Mouse (Mus musculus) kidney, postnatal 0 days (tissue): ENCODE measurements at regions not wholly inside any gene's neighbourhood (a gene's known extent, or its start where the extent isn't known, plus 50 kb on each side); places are given as distances from the start of the nearest gene placed in this dataset.

Experiments used
- ATAC-seq: fragments of 200-750 bp; cut with Nextera tagmentation; replicated peaks from 2 replicates; pipeline ENCODE4 v1.8.0; 2017; ENCODE audit warnings: low read depth, moderate number of reproducible peaks, moderate TSS enrichment, moderate library complexity; ENCODE audit not compliant: low FRiP score
- DNase-seq: peaks from one replicate; pipeline ENCODE4 v3.0.0-alpha.2; 2016; ENCODE audit warnings: low spot score
- H3K27ac ChIP-seq: fragments of 300-500 bp; sonication (generic); 2 replicates; pipeline ENCODE4 v1.5.1; 2014; ENCODE audit warnings: mild to moderate bottlenecking
- H3K27me3 ChIP-seq: fragments of 300-500 bp; sonication (generic); 2 replicates; pipeline ENCODE4 v1.6.1; 2014; ENCODE audit warnings: low read length, mixed read lengths; ENCODE audit not compliant: insufficient read depth
- H3K36me3 ChIP-seq: fragments of 300-500 bp; sonication (generic); 2 replicates; pipeline ENCODE4 v1.6.1; 2014; ENCODE audit warnings: low read length, mixed read lengths; ENCODE audit not compliant: insufficient read depth
- H3K4me1 ChIP-seq: fragments of 300-500 bp; sonication (generic); replicated peaks from 2 replicates; pipeline ENCODE4 v1.6.1; 2014; ENCODE audit warnings: antibody characterized with exemption, low read length, mixed read lengths; ENCODE audit not compliant: insufficient read depth
- H3K4me2 ChIP-seq: fragments of 300-500 bp; sonication (generic); 2 replicates; pipeline ENCODE4 v1.6.1; 2014; ENCODE audit warnings: mild to moderate bottlenecking, low read length, moderate library complexity, mixed read lengths
- H3K4me3 ChIP-seq: fragments of 300-500 bp; sonication (generic); replicated peaks from 2 replicates; pipeline ENCODE4 v1.5.1; 2014; ENCODE audit warnings: low read depth, low read length
- H3K9ac ChIP-seq: fragments of 300-500 bp; sonication (generic); 2 replicates; pipeline ENCODE4 v1.6.1; 2014; ENCODE audit warnings: low read depth, low read length
- H3K9me3 ChIP-seq: fragments of 300-500 bp; sonication (generic); replicated peaks from 2 replicates; pipeline ENCODE4 v1.6.1; 2016; ENCODE audit warnings: low read length, inconsistent platforms, mixed read lengths
- CTCF ChIP-seq: IDR thresholded peaks from 2 replicates; pipeline ENCODE4 v1.5.1; 2016; ENCODE audit warnings: antibody characterized with exemption, low read depth, mild to moderate bottlenecking, moderate library complexity
- WGBS: fragments of 180-500 bp; shearing (Covaris S2); extraction: QIAGEN DNeasy Blood & Tissue Kit; methylation state at CpG from one replicate; pipeline ENCODE4 v1.1.7; 2014; 5-methylcytosine and 5-hydroxymethylcytosine counted together

- Histone ChIP-seq H3K36me3 (no peaks in the 10 kb centered on the region), H3K9me3 (no peaks in the 10 kb centered on the region), H3K27ac (no peak overlapping the region), H3K4me1 (no peaks in the 10 kb centered on the region), H3K4me3 (no peak overlapping the region), H3K27me3 (no peaks in the 10 kb centered on the region), H3K9ac (no peak overlapping the region), H3K4me2 (no peak overlapping the region)
- WGBS: 69% methylated on average over 2 of the region's 2 CpGs
- DNase-seq: peak; percentile 11
- TF ChIP-seq CTCF: no peak
- ATAC-seq: no peak
These were observed 90.8 kb upstream of the Tac1 start for GRCm38 (mm10) chr6:7463896-7464295.

- H3K9ac ChIP-seq: no peak overlapping the region
- no peak overlapping the region for H3K4me2 ChIP-seq
- ATAC-seq (no peak), DNase-seq (no peak)
- no peak overlapping the region for H3K27ac ChIP-seq
- no peak overlapping the region for H3K4me3 ChIP-seq
- 68% methylated on average over 2 of the region's 2 CpGs for WGBS
- no peaks in the 10 kb centered on the region for H3K4me1 ChIP-seq
- no peaks in the 10 kb centered on the region for H3K27me3 ChIP-seq
- H3K9me3 ChIP-seq: no peaks in the 10 kb centered on the region
- no peak for TF ChIP-seq CTCF
- H3K36me3 ChIP-seq: no peaks in the 10 kb centered on the region
These were observed 90.3 kb upstream of the Tac1 start for GRCm38 (mm10) chr6:7464346-7464745.

GRCm38 (mm10) chr6:7472366-7473026 is 82.2 kb upstream of the Tac1 start:
- ATAC-seq (no peak), DNase-seq (no peak)
- Histone ChIP-seq H3K9me3 (no peaks in the 10 kb centered on the region), H3K9ac (no peak overlapping the region), H3K4me2 (no peak overlapping the region), H3K27ac (no peak overlapping the region), H3K27me3 (no peaks in the 10 kb centered on the region), H3K4me1 (no peaks in the 10 kb centered on the region), H3K4me3 (no peak overlapping the region), H3K36me3 (no peaks in the 10 kb centered on the region)
- no peak for TF ChIP-seq CTCF
- 43% methylated on average over 7 of the region's 7 CpGs for WGBS

GRCm38 (mm10) chr6:7473730-7474129 is 80.9 kb upstream of the Tac1 start:
- Histone ChIP-seq H3K9ac (no peak overlapping the region), H3K27me3 (no peaks in the 10 kb centered on the region), H3K4me3 (no peak overlapping the region), H3K4me2 (no peak overlapping the region), H3K27ac (no peak overlapping the region), H3K4me1 (no peaks in the 10 kb centered on the region), H3K36me3 (no peaks in the 10 kb centered on the region), H3K9me3 (no peaks in the 10 kb centered on the region)
- TF ChIP-seq CTCF: no peak
- 54% methylated on average over 3 of the region's 3 CpGs for WGBS
- DNase-seq (no peak), ATAC-seq (no peak)

- no peaks in the 10 kb centered on the region for H3K4me1 ChIP-seq
- DNase-seq (no peak), ATAC-seq (no peak)
- H3K36me3 ChIP-seq: no peaks in the 10 kb centered on the region
- H3K9ac ChIP-seq: no peak overlapping the region
- 79% methylated on average over 1 of the region's 1 CpGs for WGBS
- TF ChIP-seq CTCF: no peak
- no peaks in the 10 kb centered on the region for H3K27me3 ChIP-seq
- no peak overlapping the region for H3K27ac ChIP-seq
- no peaks in the 10 kb centered on the region for H3K9me3 ChIP-seq
- no peak overlapping the region for H3K4me3 ChIP-seq
- no peak overlapping the region for H3K4me2 ChIP-seq
These were observed 77.8 kb upstream of the Tac1 start for GRCm38 (mm10) chr6:7476907-7477306.

- no peak for DNase-seq
- H3K36me3 ChIP-seq: no peaks in the 10 kb centered on the region
- no peaks in the 10 kb centered on the region for H3K4me1 ChIP-seq
- ATAC-seq: no peak
- WGBS: 88% methylated on average over 2 of the region's 2 CpGs
- H3K27me3 ChIP-seq: no peaks in the 10 kb centered on the region
- H3K4me2 ChIP-seq: no peak overlapping the region
- H3K9me3 ChIP-seq: no peaks in the 10 kb centered on the region
- H3K4me3 ChIP-seq: no peak overlapping the region
- no peak overlapping the region for H3K9ac ChIP-seq
- TF ChIP-seq CTCF: no peak
- H3K27ac ChIP-seq: no peak overlapping the region
These were observed 60.4 kb upstream of the Tac1 start for GRCm38 (mm10) chr6:7494299-7494698.

GRCm38 (mm10) chr6:7496766-7497165 is 57.9 kb upstream of the Tac1 start:
- 47% methylated on average over 3 of the region's 3 CpGs for WGBS
- Histone ChIP-seq H3K4me3 (no peak overlapping the region), H3K36me3 (no peaks in the 10 kb centered on the region), H3K27me3 (no peaks in the 10 kb centered on the region), H3K4me1 (no peaks in the 10 kb centered on the region), H3K9ac (no peak overlapping the region), H3K27ac (no peak overlapping the region), H3K9me3 (no peaks in the 10 kb centered on the region), H3K4me2 (no peak overlapping the region)
- DNase-seq (no peak), ATAC-seq (no peak)
- TF ChIP-seq CTCF: no peak
